ENCODE assay signal across 10 mouse cellular contexts in the genomic region with DNA sequence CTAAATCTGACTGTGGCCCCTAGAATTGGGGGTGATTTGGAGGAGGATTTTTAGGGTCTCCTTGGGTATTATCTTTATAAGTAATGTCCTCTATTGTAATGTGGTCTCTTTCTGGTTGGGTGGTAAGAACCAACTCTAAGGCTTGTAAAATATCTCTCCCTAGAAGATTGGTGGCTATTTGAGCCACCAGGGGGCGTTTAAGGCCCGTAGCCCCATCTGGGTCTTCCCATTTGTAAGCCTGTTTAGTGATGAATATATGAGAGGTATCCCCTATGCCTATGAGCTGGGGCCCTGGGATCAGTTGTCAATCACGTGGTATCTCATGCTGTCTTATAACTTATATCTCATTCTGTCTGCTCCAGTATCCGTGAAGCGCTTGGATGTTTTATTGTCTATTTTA. TPM values are rescaled to one million over a fixed set of nuclear protein-coding genes. Genes with fewer than 3 reads are reported as not detected.
DNase-seq lines count a peak whose midpoint lies in the region; ATAC-seq and TF ChIP-seq lines count a peak whose summit lies in the region.
"Had no signal": no experiment of that assay in that cellular context is flagged by ENCODE, and none has a peak within 500 bp of the region (broad histone marks: within the 10 kb centered on the region; RNA-seq: fewer than 3 reads in every experiment).

No protein-coding gene starts in this region.

- WGBS in intestine, postnatal 0 days, result 72% methylated on average over 5 of the region's 5 CpGs
- WGBS in intestine, embryonic 16.5 days, result 75% methylated on average over 5 of the region's 5 CpGs
- 78% methylated on average over 5 of the region's 5 CpGs for WGBS in kidney, postnatal 0 days
- WGBS in intestine, embryonic 15.5 days, result 80% methylated on average over 5 of the region's 5 CpGs

- H3K36me3 ChIP-seq in intestine, postnatal 0 days (ENCODE audit: control insufficient read depth, insufficient read depth), result no peaks in the 10 kb centered on the region
- H3K36me3 ChIP-seq in intestine, embryonic 16.5 days (ENCODE audit: control insufficient read depth, insufficient read depth, low read length), result no peaks in the 10 kb centered on the region
- no peaks in the 10 kb centered on the region for H3K36me3 ChIP-seq in CH12.LX (replicated peaks in 1 of 2; ENCODE audit: control insufficient read depth in 1 of 2, insufficient read depth in 1 of 2, low read length in 1 of 2)
- no peaks in the 10 kb centered on the region for H3K36me3 ChIP-seq in kidney, postnatal 0 days (ENCODE audit: insufficient read depth, low read length)
- H3K36me3 ChIP-seq in intestine, embryonic 15.5 days, result no peaks in the 10 kb centered on the region

- dilution Hi-C loops in CH12.LX (cut with MboI; ENCODE audit: extremely low pct_ligation_motif_present, extremely low pct_unique_long_range_greater_than_20kb, low sequenced_read_pairs), result no loop called here

- peak; percentile 76 for TF ChIP-seq RAD21 in CH12.LX (IDR thresholded peaks at IDR 0.05; ENCODE audit: low read depth, low read length)

- no peak for TF ChIP-seq EP300 in CH12.LX (IDR thresholded peaks at IDR 0.05; ENCODE audit: low read length)

- no peak for TF ChIP-seq POLR2A in CH12.LX (IDR thresholded peaks at IDR 0.05; ENCODE audit: low read depth, low read length)

- no peak for ATAC-seq in intestine, postnatal 0 days
- ATAC-seq in intestine, embryonic 16.5 days, result no peak
- ATAC-seq in kidney, postnatal 0 days (replicated peaks; ENCODE audit: low FRiP score, low read depth), result no peak
- no peak for ATAC-seq in intestine, embryonic 15.5 days

- H3K9ac ChIP-seq in intestine, postnatal 0 days (ENCODE audit: low read depth, low read length), result no peak overlapping the region
- no peak overlapping the region for H3K9ac ChIP-seq in intestine, embryonic 16.5 days (ENCODE audit: low read depth, low read length)
- no peak overlapping the region for H3K9ac ChIP-seq in CH12.LX (ENCODE audit: insufficient read depth, low read depth)
- no peak overlapping the region for H3K9ac ChIP-seq in kidney, postnatal 0 days (ENCODE audit: low read depth, low read length)
- no peak overlapping the region for H3K9ac ChIP-seq in intestine, embryonic 15.5 days

- peak; percentile 54 for TF ChIP-seq CTCF in intestine, postnatal 0 days (IDR thresholded peaks at IDR 0.05; ENCODE audit: low read depth)
- peak; percentile 37 to 83; a peak in 3 of 4 replicates for TF ChIP-seq CTCF in CH12.LX (conservative IDR thresholded peaks at IDR 0.05 in 1 of 2, IDR thresholded peaks at IDR 0.05 in 1 of 2; ENCODE audit: low read depth in 2 of 2, low read length in 2 of 2)
- peak; percentile 59 for TF ChIP-seq CTCF in kidney, postnatal 0 days (IDR thresholded peaks at IDR 0.05; ENCODE audit: low read depth)

- H3K4me1 ChIP-seq in intestine, postnatal 0 days (replicated peaks; ENCODE audit: control insufficient read depth, insufficient read depth, low read length), result no peaks in the 10 kb centered on the region
- H3K4me1 ChIP-seq in intestine, embryonic 16.5 days (ENCODE audit: control insufficient read depth, insufficient read depth, low read length), result no peaks in the 10 kb centered on the region
- H3K4me1 ChIP-seq in CH12.LX (ENCODE audit: control insufficient read depth in 1 of 2, insufficient read depth in 2 of 2), result 0 out of 4 replicates have a peak, but pooled peaks cover 0 to 3% of the 10 kb centered on the region in 2 experiments
- H3K4me1 ChIP-seq in kidney, postnatal 0 days (replicated peaks; ENCODE audit: insufficient read depth, low read length), result no peaks in the 10 kb centered on the region
- H3K4me1 ChIP-seq in intestine, embryonic 15.5 days (replicated peaks), result no peaks in the 10 kb centered on the region

- no peaks in the 10 kb centered on the region for H3K27me3 ChIP-seq in intestine, postnatal 0 days (replicated peaks; ENCODE audit: control insufficient read depth, insufficient read depth, low read length)
- no peaks in the 10 kb centered on the region for H3K27me3 ChIP-seq in intestine, embryonic 16.5 days (replicated peaks; ENCODE audit: control insufficient read depth, insufficient read depth, low read length)
- no peaks in the 10 kb centered on the region for H3K27me3 ChIP-seq in CH12.LX (replicated peaks)
- H3K27me3 ChIP-seq in kidney, postnatal 0 days (ENCODE audit: insufficient read depth, low read length), result no peaks in the 10 kb centered on the region
- no peaks in the 10 kb centered on the region for H3K27me3 ChIP-seq in intestine, embryonic 15.5 days (replicated peaks)

- no peak overlapping the region for H3K4me2 ChIP-seq in intestine, postnatal 0 days (replicated peaks; ENCODE audit: low read depth)
- no peak overlapping the region for H3K4me2 ChIP-seq in intestine, embryonic 16.5 days (ENCODE audit: low read depth, low read length)
- H3K4me2 ChIP-seq in CH12.LX (ENCODE audit: insufficient read depth, low read depth, poor library complexity, severe bottlenecking), result no peak overlapping the region
- no peak overlapping the region for H3K4me2 ChIP-seq in kidney, postnatal 0 days (ENCODE audit: low read length)
- no peak overlapping the region for H3K4me2 ChIP-seq in intestine, embryonic 15.5 days (replicated peaks)

- no peak overlapping the region for H3K27ac ChIP-seq in intestine, postnatal 0 days (ENCODE audit: low read depth, low read length)
- no peak overlapping the region for H3K27ac ChIP-seq in intestine, embryonic 16.5 days (ENCODE audit: low read length)
- no peak overlapping the region for H3K27ac ChIP-seq in CH12.LX (ENCODE audit: insufficient read depth, low read depth)
- H3K27ac ChIP-seq in kidney, postnatal 0 days, result no peak overlapping the region
- no peak overlapping the region for H3K27ac ChIP-seq in intestine, embryonic 15.5 days
- H3K27ac ChIP-seq: macrophage had no signal

- in situ Hi-C loops in CH12.LX (cut with MboI; ENCODE audit: low pct_ligation_motif_present, low pct_unique_long_range_greater_than_20kb, low sequenced_read_pairs), result no loop called here

- no peaks in the 10 kb centered on the region for H3K79me2 ChIP-seq in CH12.LX (replicated peaks; ENCODE audit: control insufficient read depth, extremely low read depth, insufficient read depth, poor library complexity, severe bottlenecking)

- peak; percentile 60 for DNase-seq in CH12.LX (ENCODE audit: extremely low read depth)
- DNase-seq in adrenal gland, postnatal 36 days, result peak; percentile 14 to 62
- peak; percentile 28 for DNase-seq in kidney, postnatal 0 days (ENCODE audit: low spot score)
- peak; percentile 33 to 77 for DNase-seq in spleen, postnatal 4 days (ENCODE audit: low spot score in 2 of 2)
- DNase-seq in right cerebral cortex, postnatal 25 days, result no peak

- H3K4me3 ChIP-seq in intestine, postnatal 0 days (ENCODE audit: low read depth, low read length), result no peak overlapping the region
- no peak overlapping the region for H3K4me3 ChIP-seq in intestine, embryonic 16.5 days (ENCODE audit: low read length)
- H3K4me3 ChIP-seq in CH12.LX (replicated peaks in 1 of 3; ENCODE audit: low read depth in 2 of 3, low read length in 2 of 3, poor library complexity in 1 of 3), result no peak overlapping the region
- H3K4me3 ChIP-seq in kidney, postnatal 0 days (replicated peaks; ENCODE audit: low read depth, low read length), result no peak overlapping the region
- no peak overlapping the region for H3K4me3 ChIP-seq in intestine, embryonic 15.5 days (replicated peaks)

- H3K9me3 ChIP-seq in intestine, postnatal 0 days (ENCODE audit: control insufficient read depth), result no peaks in the 10 kb centered on the region
- H3K9me3 ChIP-seq in intestine, embryonic 16.5 days (ENCODE audit: control insufficient read depth, low read length), result no peaks in the 10 kb centered on the region
- H3K9me3 ChIP-seq in CH12.LX (replicated peaks; ENCODE audit: low read length), result no peaks in the 10 kb centered on the region
- no peaks in the 10 kb centered on the region for H3K9me3 ChIP-seq in kidney, postnatal 0 days (replicated peaks; ENCODE audit: low read length)
- no peaks in the 10 kb centered on the region for H3K9me3 ChIP-seq in intestine, embryonic 15.5 days

TF ChIP-seq in CH12.LX, 34 proteins besides CTCF, POLR2A, EP300 and RAD21:
- TF ChIP-seq ELF1 (IDR thresholded peaks at IDR 0.05; ENCODE audit: low read depth, low read length) (no peak), ZC3H11A (IDR thresholded peaks at IDR 0.05; ENCODE audit: low read depth, low read length) (peak; percentile 34), SMC3 (IDR thresholded peaks at IDR 0.05; ENCODE audit: low read depth, low read length) (peak; percentile 93)

RNA-seq across cellular contexts. Expression of gene Fam111a, which starts 3.6 kb away (rescaled TPM):
- polyA plus RNA-seq in intestine, postnatal 0 days (2015; fragmentation: Nextera tagmentation; extraction: Ambion mirVana), result 6.2 and 6.8 TPM in 2 replicates
- polyA plus RNA-seq in intestine, embryonic 16.5 days (2015; fragmentation: Nextera tagmentation; extraction: Ambion mirVana), result 16.2 and 16.3 TPM in 2 replicates
- total RNA-seq in CH12.LX (2012; rRNA removed) (47.6 and 53.6 TPM in 2 replicates), CH12.LX (2014; rRNA removed) (92.6 and 110 TPM in 2 replicates)
- 102 and 103 TPM in 2 replicates for polyA plus RNA-seq in CH12.LX (2012; ENCODE audit: insufficient read length, low read depth)
- total RNA-seq in adrenal gland, postnatal 36 days (2021), result 1 to 10 TPM; 3.2 to 6.4 TPM
- 10.7 and 14.6 TPM in 2 replicates for polyA plus RNA-seq in kidney, postnatal 0 days (2015; fragmentation: Nextera tagmentation; extraction: Ambion mirVana)
- 18.4 and 20.0 TPM in 2 replicates for polyA plus RNA-seq in intestine, embryonic 15.5 days (2015; fragmentation: Nextera tagmentation; extraction: Ambion mirVana)

RNA-seq across cellular contexts. Expression of gene Dtx4, which starts 47.9 kb away (rescaled TPM):
- polyA plus RNA-seq in intestine, postnatal 0 days (2015; fragmentation: Nextera tagmentation; extraction: Ambion mirVana), result 4.9 and 5.5 TPM in 2 replicates
- polyA plus RNA-seq in intestine, embryonic 16.5 days (2015; fragmentation: Nextera tagmentation; extraction: Ambion mirVana), result 9.9 and 11.1 TPM in 2 replicates
- 19.2 and 21.2 TPM in 2 replicates for total RNA-seq in CH12.LX (2012; rRNA removed)
- total RNA-seq in CH12.LX (2014; rRNA removed), result 15.6 and 16.4 TPM in 2 replicates
- 28.7 and 30.5 TPM in 2 replicates for polyA plus RNA-seq in CH12.LX (2012; ENCODE audit: insufficient read length, low read depth)
- 10 to 100 TPM; 11.4 to 17.6 TPM for total RNA-seq in adrenal gland, postnatal 36 days (2021)
- 5.0 and 5.6 TPM in 2 replicates for polyA plus RNA-seq in kidney, postnatal 0 days (2015; fragmentation: Nextera tagmentation; extraction: Ambion mirVana)
- 15.0 and 15.5 TPM in 2 replicates for polyA plus RNA-seq in intestine, embryonic 15.5 days (2015; fragmentation: Nextera tagmentation; extraction: Ambion mirVana)

RNA-seq across cellular contexts. Expression of gene Gm4952, which starts 50.6 kb away (rescaled TPM):
- 0.13 TPM in 1 of 2 replicates, not detected in the other for polyA plus RNA-seq in intestine, postnatal 0 days (2015; fragmentation: Nextera tagmentation; extraction: Ambion mirVana)
- polyA plus RNA-seq in intestine, embryonic 16.5 days (2015; fragmentation: Nextera tagmentation; extraction: Ambion mirVana), result 0.10 and 0.17 TPM in 2 replicates
- total RNA-seq in CH12.LX (2012; rRNA removed) (0.13 and 0.17 TPM in 2 replicates), CH12.LX (2014; rRNA removed) (0.26 TPM in 1 of 2 replicates, not detected in the other)
- polyA plus RNA-seq in CH12.LX (2012; ENCODE audit: insufficient read length, low read depth), result not detected in 2 replicates
- total RNA-seq in adrenal gland, postnatal 36 days (2021), result under 1 TPM in 1 of 2 experiments, not detected in 1; 0.53 TPM
- polyA plus RNA-seq in kidney, postnatal 0 days (2015; fragmentation: Nextera tagmentation; extraction: Ambion mirVana), result 0.33 and 0.46 TPM in 2 replicates
- polyA plus RNA-seq in intestine, embryonic 15.5 days (2015; fragmentation: Nextera tagmentation; extraction: Ambion mirVana), result 0.06 and 0.24 TPM in 2 replicates
- polyA plus RNA-seq: heart, embryonic 16.5 days; macrophage had no signal
